Mouse (Mus musculus) left cerebral cortex, adult 8-10 months (tissue): ENCODE data around the gene Hipk4. TPM values are rescaled to one million over a fixed set of nuclear protein-coding genes. Genes with fewer than 3 reads are reported as not detected.

Experiments used
- DNase-seq, 2 experiments: peaks; one replicate each; pipeline ENCODE4 v3.0.0; 2022; ENCODE audit warnings: low spot score in 2 of 2
- total RNA-seq, 4 experiments: library from RNA; stranded (reverse); gene quantifications; 2 replicates each; pipeline ENCODE4 v1.2.4; 2022

Gene Hipk4
- total RNA-seq, 4 experiments from 2014 or later, result 0.12 to 0.20 (median 0.14) TPM; not detected in 1

- no peak for DNase-seq
Measured at GRCm38 (mm10) chr7:27540521-27540920, 17.5 kb downstream of the Hipk4 start.

GRCm38 (mm10) chr7:27540935-27541334, 17.9 kb downstream of the Hipk4 start:
- no peak for DNase-seq

DNA sequence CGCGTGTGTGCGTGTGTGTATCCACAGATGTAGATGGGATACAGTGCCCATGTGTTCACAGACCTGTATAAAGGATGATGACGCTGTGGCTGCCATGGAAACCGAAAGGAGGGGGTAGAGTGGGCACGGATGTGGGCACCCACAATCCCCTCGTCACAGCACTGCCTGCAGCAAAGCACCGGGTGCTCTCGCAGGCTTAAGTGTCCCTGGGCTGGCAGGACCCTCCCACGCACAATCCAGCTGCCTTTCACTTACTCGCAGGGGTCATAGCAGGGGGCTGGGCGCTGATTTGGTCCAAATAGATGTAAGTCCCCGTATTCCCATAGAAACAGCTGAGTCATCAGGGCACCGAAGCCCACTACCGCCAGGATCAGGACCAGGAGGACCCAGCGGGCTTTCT, 18.4 kb downstream of the Hipk4 start:
- DNase-seq, result peak; percentile 80 to 96

- no peak for DNase-seq
Measured at GRCm38 (mm10) chr7:27541922-27542321, 18.9 kb downstream of the Hipk4 start.

- DNase-seq, result peak; percentile 76 to 89
Measured at GRCm38 (mm10) chr7:27542392-27543033, 19.4 kb downstream of the Hipk4 start.

- no peak for DNase-seq
Measured at GRCm38 (mm10) chr7:27543065-27543464, 20.0 kb downstream of the Hipk4 start.

- no peak for DNase-seq
Measured at GRCm38 (mm10) chr7:27543851-27544250, 20.8 kb downstream of the Hipk4 start.

- no peak for DNase-seq
Measured at GRCm38 (mm10) chr7:27544675-27545370, 21.8 kb downstream of the Hipk4 start.

DNA sequence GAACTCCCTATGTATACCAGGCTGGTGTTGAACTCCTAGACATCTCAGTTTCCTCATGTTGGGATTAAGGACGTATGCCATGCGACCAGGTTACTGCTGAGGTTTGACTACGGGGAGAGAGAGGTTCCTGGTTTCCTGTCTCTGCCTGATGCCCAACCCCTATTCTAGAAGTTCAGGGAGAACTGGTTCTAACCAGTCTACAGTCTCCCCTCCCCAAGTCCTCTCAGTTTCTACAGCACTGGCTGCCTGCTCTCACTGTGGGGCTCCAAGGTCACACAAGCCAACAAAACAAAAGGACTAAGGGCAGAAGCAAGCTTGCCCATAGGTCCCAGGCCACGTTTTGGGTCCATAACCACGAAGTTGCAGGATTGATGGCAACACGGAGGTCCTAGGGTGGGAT, 26.5 kb downstream of the Hipk4 start:
- no peak for DNase-seq

- no peak for DNase-seq
Measured at GRCm38 (mm10) chr7:27552070-27552469, 29.0 kb downstream of the Hipk4 start.

DNA sequence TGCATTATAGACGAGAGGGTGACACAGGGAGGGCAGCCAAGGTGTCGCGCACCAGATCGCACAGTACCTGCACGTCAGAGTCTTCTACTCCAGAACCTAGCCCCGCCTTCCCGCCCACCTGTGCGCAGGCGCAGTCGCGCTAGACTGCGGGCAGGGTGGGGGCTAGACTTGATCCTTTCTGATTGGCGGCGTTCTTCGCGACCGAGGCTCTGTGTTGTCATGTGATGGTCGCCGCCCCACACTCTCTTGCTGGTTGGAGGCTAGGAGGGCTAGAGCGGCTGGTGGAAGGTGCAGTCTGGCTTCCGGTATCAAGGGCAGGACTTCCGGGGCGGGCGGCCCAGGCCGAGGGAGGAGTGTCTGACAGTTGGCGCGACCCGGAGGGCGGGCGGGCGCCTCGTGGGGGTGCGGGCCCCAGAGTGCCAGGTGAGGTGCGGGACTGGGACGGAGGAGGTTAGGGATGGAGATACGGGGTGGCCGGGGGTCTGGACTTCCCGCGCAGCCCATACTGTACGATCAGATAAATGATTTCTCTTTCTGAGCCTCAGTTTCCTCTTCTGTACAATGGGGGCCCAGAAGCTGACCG, 30.0 kb downstream of the Hipk4 start, which contains the start of the genes Pld3 and 2310022A10Rik:
Pld3 (minus strand) TSS at position 288 of the 583 bp plus-strand sequence.
2310022A10Rik (plus strand) TSS at position 303 of the 583 bp plus-strand sequence.
- DNase-seq, result peak; percentile 82 to 99

DNA sequence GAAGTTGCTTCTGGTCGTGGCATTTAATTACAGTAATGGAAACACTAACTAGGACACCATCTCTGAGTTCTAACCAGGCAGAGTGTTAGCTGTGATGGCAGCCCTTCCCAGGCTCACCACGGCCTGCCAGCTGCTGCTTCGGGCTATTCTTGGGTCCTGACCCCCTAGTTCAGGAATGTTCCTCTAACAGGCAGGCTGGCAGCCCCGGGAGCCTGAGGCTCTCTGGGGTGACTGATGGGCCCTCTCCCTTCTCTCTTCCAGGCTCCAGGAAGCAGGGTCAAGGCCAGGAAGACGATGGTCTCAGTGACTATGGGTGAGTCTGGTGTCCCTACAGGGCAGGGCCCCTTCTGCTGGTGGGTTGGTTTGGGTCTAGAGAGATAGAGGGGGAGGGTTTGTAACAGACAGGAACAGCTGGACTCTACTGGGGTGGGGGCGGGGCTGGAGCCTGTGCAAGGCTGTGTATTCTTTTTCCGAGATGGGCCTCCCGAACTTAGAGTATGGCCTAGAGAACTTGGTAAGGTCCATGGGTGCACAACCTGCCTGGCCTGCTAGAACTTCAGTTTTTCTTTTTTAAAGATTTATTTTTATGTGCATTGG, 37.3 kb downstream of the Hipk4 start:
- no peak for DNase-seq

GRCm38 (mm10) chr7:27560978-27561377, 37.9 kb downstream of the Hipk4 start:
- no peak for DNase-seq

- no peak for DNase-seq
Measured at GRCm38 (mm10) chr7:27569580-27570224, 46.6 kb downstream of the Hipk4 start.

DNA sequence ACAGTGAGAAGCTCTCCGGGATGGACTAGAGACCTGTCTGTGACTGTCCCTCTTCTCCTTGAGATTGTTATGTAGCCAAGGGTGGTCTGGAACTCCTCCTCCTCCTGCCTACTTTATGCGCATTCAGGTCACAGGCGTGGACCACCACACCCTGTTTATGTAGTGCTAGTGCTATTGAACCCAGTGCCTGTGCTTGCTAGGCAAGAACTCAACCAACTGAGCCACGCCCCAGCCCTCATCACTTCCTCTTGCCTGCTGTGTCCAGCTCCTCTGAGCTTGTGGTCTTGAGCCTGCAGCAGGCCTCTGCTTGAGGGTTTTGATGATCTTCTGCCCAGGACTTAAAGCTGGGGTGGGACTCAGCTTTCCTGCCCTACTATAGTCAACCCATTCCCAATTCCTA, 49.1 kb downstream of the Hipk4 start:
- DNase-seq, result no peak

- no peak for DNase-seq
Measured at GRCm38 (mm10) chr7:27574124-27574880, 51.2 kb downstream of the Hipk4 start.

DNA sequence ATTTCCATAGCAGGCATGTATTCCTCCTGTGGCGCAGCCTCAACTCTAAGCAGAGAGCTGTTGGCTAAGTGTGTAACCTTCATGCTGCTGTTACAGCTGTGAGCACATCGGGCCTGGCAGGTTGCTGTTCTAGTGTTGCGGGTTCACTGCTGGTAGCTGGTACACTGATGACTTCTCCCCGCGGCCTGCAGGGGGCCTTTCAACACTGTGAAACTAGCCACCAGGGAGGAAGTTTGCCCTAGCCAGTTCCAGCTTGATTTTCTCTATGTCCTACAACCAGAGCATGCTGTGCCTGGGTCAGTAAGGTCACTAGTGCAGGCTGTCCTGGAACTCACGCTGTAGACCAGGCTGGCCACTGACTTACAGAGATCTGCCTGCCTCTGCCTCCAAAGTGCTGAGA, 53.8 kb downstream of the Hipk4 start:
- DNase-seq, result no peak

- no peak for DNase-seq
Measured at GRCm38 (mm10) chr7:27577589-27577988, 54.5 kb downstream of the Hipk4 start.

- no peak for DNase-seq
Measured at GRCm38 (mm10) chr7:27578465-27578864, 55.4 kb downstream of the Hipk4 start.

DNA sequence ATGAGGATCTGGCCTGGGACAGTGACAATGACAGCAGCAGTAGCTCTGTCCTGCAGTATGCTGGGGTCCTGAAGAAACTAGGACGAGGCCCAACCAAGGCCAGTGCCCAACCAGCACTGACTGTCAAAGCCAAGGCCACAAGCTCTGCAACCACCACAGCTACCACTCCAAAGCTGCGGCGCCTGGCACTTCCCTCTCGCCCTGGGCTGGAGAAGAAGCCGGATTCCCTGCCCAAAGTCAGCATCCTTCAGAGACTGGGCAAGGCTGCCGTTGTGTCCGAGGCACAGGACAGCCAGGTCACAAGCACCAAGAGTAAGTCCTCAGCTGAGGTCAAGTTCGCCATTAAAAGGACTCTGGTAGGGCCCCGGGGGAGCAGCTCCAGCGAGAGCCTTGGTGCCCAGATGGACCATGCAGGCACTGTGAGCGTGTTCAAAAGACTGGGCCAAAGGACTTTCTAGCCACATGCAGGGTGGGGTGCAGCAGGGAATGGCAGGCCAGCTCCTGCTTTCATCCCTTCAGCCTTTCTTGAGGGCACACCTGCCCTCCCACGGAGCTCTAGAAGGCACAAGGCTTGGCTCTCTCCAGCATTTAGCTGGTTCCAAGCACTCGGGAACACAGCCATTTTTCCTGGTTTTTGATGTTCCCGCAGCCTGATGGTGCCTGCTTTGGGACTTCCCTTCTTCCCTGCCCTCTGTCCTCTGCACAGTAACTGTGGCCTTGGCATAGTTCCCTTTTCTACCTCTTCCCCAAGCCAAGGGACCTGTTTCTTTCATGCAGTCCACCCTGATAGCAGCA, 57.5 kb downstream of the Hipk4 start:
- no peak for DNase-seq
